Mouse (Mus musculus): ENCODE results near the gene Mif. TPM values are rescaled to one million over a fixed set of nuclear protein-coding genes. Genes with fewer than 3 reads are reported as not detected.

The Mif gene
- total RNA-seq, 2 experiments from 2014 or later, result 674 to 738 TPM

Other genes starting within 250 kb of the Mif start
- gene Susd2, start 216.2 kb downstream of the Mif start, total RNA-seq (2021), result 1 to 10 TPM; 1.6 to 2.8 TPM
- 10 to 100 TPM; 72.5 to 96.4 TPM for gene Cabin1, start 95.9 kb downstream of the Mif start, total RNA-seq (2021)
- gene Ddt, start 86.8 kb downstream of the Mif start, total RNA-seq (2021), result 10 to 100 TPM; 34.4 to 34.8 TPM
- gene Gm20441, start 79.3 kb downstream of the Mif start, total RNA-seq (2021), result not detected
- gene Gstt3, start 78.8 kb downstream of the Mif start, total RNA-seq (2021), result under 1 TPM; 0.96 to 0.98 TPM
- gene Gstt1, start 61.7 kb downstream of the Mif start, total RNA-seq (2021), result 1 to 10 TPM; 2.8 to 5.2 TPM
- gene Gstt4, start 37.7 kb downstream of the Mif start, total RNA-seq (2021), result not detected
- 1 to 10 TPM; 5.0 to 6.1 TPM for gene Gstt2, start 22.8 kb downstream of the Mif start, total RNA-seq (2021)
- 1 to 10 TPM in 1 of 2 experiments, not detected in 1; 1.7 TPM for gene Derl3, start 33.2 kb upstream of the Mif start, total RNA-seq (2021)
- gene Smarcb1, start 61.4 kb upstream of the Mif start, total RNA-seq (2021), result 10 to 100 TPM; 99.2 to 99.3 TPM
- 100 to 1,000 TPM; 185 to 218 TPM for gene Chchd10, start 72.9 kb upstream of the Mif start, total RNA-seq (2021)
- 1 to 10 TPM; 2.0 to 4.1 TPM for gene Mmp11, start 76.3 kb upstream of the Mif start, total RNA-seq (2021)
- under 1 TPM; 0.71 to 0.83 TPM for gene Gm867, start 80.4 kb upstream of the Mif start, total RNA-seq (2021)
- gene Vpreb3, start 82.8 kb upstream of the Mif start, total RNA-seq (2021), result not detected
- gene Gm5134, start 94.3 kb upstream of the Mif start, total RNA-seq (2021), result not detected
- gene Zfp280b, start 172.4 kb upstream of the Mif start, total RNA-seq (2021), result 10 to 100 TPM in 1 of 2 experiments, 1 to 10 TPM in 1; 9.1 to 11.2 TPM

Data from layer of hippocampus, postnatal 10 days (tissue).